Mouse (Mus musculus): ENCODE measurements at regions not wholly inside any gene's neighbourhood (a gene's known extent, or its start where the extent isn't known, plus 50 kb on each side); places are given as distances from the start of the nearest gene placed in this dataset.
"Not testable (repeated sequence)": the region's sequence is repeated elsewhere in the genome, so short reads cannot be mapped to it uniquely, and the experiment has no call there.

DNA sequence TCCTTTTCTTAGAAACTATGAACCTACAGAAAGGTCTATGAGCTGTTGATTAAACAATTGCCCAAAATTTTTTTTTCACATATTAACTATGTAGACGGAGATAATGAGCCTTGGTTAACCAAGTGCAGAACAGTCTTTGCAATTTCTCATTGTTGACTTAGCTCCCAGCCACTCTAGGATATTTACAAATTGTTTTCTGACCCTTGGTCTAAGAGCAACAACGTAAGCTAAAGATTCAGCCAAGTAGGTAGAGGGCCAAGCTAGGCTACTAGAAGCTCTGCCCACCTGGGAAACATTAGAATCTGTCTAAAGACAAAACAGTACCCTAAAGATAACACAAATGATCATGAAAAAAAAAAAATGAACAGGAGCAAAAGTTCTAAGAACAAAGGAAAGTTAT, 67.5 kb upstream of the Map9 start:
- DNase-seq (ENCODE audit: low read depth): no peak

DNA sequence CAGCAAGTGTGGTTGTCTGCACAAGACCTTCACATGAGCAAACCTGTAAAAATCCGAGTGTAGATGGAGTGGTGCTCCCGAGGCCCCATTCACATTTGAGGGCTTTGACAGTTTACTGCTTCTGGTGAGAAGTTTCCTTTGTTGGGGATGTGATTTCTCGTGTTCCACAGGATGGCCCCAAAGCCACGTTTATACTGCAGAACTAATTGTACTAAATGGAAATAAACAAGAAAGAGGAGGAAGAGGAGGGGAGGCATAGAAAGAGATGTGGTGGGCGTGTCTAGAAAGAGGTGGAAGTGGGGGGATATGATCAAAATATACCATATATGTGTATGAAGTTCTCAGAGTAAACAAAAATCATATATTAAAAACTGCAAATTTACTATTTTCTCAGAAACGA, 68.8 kb upstream of the Map9 start:
- DNase-seq (ENCODE audit: low read depth): no peak

DNA sequence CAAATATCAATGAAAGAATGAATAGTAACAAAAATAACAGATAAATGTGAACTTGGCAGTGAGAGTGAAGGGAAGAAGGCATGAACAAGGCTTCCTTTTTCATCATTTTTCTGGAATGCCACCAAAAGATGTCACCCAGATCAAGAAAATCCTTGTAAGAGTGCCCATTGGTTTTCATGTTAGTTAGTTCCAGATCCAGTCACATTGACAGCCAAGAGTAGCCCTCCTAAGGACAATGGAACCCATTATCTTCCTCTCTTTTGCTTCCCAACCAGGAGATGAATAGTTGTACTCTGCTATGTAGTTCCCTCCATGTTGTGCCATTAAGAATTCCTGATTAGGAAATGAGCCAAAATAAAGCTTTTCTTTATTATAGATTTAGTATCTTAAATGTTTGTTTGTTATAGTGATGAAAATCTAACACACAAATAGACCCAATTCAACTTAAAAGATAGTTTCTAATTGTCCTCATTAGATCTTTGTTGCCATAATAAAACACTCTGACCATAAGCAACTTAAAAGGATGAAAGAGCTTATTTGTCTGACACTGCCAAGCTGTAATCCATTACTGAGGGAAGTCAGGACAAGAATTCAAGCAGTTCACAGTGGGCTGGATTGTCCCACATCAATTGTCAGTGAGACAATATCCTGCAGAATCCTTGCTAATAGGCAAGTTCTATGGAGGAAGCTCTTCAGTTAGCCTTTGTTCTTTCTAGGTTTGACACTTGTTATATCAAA, 80.7 kb upstream of the Map9 start:
- no peak for DNase-seq (ENCODE audit: low read depth)

DNA sequence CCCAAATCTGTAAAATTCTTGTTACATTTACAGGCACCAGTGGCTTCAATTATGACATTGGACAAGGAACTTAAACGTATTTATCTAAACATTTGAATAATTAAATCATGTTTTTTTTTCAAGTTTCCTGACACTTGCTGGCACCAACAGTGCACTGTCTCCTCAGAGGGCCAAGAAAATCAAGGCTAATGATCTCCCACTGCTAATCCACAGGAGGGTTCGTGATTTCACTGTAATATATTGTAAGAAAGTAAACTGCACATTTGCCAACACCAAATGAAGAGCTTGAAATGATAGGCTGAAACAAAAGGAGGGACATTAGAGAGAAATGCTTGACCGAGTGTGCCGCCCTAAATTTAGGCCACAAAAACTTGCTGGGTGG, 82.0 kb upstream of the Map9 start:
- no peak for DNase-seq (ENCODE audit: low read depth)

DNA sequence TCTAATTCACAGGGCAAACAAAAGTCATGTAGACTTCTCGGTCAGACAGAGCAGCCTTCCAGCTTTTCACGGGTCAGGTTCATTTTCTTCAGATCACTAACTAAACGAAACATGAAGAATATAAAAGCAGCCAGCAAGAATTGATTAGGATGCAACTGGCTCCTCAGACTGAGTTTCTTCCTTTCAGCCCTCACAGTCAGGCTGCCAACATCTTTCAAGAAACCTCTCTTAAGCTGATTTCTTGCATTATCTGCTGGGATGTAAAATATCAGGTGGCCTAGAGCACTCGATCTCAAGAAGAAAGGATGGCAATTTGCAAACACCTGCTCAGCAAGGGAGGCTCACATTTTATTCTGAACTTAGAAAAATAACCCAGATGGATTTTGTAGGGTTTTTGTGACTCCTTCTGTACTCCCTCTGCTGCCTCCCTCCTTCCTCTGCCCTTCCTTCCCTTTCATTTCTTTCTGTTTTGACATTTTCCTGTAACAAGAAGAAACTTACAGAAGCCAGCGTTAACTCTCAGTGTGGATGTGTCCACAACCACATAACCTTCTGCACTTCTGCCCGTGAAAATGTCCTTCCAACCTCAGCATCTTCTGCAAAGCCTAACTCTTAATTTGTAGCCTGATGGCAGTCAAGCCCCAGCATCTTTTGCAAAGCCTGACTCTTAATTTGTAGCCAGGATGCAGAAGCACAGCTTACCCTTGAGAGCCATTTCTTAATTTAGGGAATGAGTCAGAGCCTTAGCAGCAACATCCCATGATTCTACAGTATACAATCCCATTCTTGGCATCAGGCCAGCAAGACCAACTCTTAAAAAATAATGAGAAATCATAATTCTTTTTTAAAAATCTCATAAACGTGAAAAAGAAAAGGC, 82.7 kb upstream of the Map9 start:
- no peak for DNase-seq (ENCODE audit: low read depth)

DNA sequence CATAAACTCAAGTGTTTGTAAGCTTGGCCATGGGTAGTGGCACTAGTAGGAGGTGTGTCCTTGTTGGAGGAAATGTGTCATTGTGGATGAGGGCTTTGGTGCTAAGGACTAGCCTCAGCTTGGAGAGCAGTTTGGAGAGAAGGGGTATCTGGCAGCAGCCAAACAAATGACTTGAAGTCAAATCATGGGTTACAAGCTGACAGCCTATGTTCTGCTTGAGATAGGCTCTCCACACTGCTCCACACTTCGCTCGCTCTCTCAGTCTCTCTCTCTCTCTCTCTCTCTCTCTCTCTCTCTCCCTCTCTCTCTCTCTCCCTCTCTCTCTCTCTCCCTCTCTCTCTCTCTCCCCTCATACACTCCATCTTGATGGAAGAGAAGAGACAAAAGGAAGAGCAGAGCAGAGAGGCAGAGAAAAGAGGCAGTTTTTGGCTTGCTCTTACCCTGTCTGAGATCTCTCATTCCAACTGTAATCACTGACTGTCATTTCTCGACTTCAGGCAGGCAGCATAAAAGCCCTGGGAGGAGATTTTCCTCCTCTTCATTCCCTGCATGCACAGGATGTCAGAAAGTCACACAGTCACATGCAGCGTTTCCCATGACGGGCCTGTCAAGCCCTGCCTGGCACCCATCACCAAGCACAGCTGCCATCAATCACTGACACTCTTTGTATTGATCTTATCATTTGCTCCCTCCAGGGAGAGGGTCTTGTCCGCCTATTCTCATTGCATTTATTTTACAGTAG, 83.5 kb upstream of the Map9 start:
- DNase-seq (ENCODE audit: low read depth): no peak

DNA sequence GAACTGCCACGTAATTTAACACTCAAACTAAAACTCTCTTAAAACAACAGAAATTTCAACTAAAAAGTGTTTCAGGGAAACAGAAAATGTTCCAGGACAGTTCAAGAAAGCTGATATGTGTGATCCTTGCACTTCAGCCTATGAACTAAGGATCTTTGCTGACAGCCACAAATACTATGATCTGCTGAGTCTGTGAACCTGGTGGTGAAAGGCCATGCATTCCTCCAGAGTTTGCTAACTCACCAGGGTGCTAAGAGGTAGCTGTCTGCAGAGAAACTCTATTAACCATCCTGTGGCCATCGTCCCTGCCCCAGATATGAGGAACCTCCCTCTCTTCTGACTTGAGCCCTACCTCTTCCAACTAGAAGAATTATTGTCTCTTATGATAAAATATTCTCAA, 84.3 kb upstream of the Map9 start:
- DNase-seq (ENCODE audit: low read depth): not testable (repeated sequence)

DNA sequence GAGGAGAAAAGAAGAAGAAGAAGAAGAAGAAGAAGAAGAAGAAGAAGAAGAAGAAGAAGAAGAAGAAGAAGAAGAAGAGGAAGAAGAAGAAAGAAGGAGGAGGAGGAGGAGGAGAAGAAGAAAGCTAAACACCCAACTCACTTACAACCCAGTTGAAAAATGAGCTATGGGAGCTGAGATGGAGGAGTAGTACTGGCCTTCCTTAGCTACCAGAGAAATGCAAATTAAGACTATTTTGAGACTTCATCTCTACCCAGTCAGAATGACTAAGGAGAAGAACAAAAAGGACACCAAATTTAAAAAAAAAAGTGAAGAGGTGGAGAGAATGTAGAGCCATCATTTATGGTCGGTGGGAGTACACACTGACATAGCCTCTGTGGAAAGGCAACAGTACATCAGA, 85.9 kb upstream of the Map9 start:
- DNase-seq (ENCODE audit: low read depth): no peak

DNA sequence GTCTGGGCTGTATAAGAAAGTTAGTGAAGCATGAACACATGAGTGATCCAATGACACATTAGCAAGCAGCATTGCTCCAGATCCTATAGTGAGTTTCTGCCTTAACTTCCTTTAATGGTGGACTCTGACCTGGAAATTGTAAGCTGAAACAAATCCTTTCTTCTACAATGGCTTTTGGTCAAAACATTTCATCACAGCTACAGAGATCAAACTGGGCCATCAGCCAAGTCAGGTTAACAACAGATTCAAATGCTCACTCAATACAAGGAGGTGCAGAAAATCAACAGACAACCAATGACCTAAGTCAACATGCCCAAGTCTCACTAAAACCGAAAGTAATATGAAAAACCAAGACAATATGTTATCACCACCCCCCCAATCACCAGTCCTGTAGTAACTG, 91.9 kb upstream of the Map9 start:
- no peak for DNase-seq (ENCODE audit: low read depth)

DNA sequence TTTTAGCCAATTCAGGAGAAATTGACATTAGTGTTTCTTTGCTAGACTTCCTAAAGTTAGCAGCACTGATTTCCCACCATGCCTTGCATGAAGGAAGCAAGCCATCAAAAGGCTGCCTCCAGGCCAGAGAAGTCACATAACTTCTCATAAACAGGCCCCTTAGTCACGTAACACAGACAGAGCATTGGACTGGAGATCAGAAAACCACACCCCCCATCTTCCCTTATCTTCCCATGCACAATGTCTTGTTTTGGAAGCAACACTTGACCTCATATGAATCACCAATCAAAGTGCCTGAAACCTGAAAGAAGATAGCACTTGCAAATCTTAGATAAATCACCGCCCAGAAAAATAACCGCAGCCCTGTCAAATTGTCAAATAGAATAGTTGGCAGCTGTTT, 95.9 kb upstream of the Map9 start:
- DNase-seq (ENCODE audit: low read depth): no peak

DNA sequence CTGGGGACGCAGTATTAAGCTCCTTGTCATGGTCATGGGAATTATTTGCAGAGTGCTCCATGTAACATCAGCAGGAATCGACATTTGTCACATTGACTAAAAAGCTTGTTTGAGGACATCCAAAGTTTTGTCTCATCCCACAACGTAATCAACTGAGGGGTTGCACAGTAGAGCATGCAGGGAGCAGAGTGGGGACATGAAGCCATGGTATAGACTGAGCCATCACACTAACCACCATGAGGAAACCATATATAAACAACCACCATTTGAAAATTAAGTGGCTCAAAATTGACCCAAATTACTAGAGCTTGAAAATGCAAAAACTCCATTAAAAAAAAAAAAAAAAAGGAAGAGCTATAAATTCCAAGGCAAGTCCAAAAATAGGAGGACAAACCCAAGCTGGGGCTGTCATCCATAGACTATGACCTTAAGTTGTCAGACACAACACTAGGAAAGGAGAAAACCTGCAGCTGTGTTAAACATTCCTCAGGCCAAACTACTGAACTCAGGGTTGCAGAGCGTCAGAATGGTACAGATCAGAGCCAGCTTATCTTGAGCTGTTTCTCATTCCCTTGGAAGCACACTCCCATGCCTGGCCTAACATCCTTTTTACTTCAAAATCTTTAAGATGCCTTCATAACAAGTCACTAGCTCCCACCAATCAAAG, 97.7 kb upstream of the Map9 start:
- DNase-seq (ENCODE audit: low read depth): no peak

DNA sequence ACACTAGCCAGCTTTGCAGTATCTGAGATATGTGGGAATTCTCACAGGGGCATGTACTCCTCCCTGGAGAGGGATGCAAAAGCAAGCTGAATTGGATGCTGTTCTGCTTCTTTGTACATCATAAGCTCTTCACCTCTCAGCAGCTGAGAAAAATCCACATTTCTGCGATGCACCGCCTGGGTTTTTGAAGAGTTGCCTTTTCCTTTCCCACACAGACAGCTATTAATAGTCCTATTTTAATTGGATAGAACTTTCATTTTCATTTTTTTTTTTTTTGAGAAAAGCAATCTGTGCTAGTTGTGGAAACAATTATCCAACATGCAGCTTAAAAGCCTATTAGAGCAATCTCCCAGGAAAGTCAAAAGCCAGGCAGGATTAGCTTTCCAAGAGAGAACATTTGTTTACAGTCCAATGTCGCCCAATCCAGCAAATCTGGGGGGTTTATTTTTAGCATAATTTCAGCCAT, 105.2 kb upstream of the Gucy1a1 start:
- no peak for DNase-seq (ENCODE audit: low read depth)

DNA sequence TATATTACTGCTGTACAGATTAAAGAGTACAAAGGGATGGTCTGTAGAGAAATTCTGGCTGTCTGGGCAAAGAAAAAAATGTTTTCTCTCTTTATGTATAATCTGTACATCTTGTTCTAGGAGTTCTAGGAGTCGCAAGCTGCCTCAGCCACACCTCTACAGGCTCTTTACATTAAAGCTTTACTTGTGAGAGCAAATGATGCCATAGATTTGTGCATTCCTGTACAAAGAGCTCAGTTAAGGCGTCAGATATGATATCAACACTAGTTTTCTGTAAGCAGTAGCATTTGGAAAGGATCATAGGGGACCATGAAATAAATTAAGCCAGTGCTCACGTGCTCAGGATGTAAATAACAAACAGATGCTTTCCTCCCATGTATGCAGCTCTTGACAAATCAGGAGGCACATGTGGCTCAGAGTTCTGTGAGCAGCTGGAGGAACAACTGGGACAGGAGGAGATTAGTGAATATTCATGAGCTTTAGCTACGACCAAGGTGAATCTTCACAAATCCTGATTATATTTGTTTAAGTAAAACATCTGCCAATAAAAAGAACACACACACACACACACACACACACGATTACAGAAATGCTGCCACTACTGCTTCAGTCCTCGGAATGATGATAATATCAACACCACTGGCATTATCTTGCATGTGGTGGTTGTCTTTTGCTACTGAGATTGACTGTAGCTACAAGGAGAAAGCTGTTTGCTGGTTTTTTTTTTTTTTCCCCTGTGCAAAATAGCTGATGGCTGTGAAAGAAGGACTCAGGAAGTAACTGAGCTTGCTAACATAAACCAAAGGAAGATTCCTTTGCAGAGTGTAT, 104.6 kb upstream of the Gucy1a1 start:
- no peak for DNase-seq (ENCODE audit: low read depth)

DNA sequence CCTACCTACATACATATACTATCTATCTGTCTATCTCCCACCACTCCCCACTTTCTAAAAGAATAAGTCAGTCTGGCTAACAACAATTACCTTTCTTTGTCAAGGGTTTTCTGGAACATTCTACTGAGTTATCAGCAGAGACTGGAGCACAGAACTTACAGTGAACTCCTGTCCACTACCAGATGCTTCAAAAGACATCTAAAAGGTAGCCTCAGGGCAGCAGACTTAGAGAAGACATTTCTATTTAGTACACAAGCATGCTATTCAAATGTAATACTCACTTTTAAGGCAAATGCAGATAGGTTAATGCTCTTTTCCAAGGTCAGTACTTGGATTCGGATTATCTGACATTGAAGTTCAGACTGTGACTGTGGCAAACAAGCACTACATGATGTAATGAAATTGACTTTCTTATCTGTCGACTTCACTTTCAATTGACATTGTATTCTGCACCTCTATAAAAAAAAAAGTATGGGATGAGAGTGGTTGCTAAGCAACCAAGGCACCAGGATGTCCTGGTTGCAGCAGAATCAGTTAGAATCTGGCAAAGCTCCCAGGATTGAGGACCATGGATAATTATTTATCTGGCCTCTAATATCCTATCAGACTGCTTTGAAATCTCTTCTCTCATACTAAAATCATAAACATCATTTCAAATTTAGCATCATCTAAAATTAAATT, 90.9 kb upstream of the Gucy1a1 start:
- DNase-seq (ENCODE audit: low read depth): no peak

DNA sequence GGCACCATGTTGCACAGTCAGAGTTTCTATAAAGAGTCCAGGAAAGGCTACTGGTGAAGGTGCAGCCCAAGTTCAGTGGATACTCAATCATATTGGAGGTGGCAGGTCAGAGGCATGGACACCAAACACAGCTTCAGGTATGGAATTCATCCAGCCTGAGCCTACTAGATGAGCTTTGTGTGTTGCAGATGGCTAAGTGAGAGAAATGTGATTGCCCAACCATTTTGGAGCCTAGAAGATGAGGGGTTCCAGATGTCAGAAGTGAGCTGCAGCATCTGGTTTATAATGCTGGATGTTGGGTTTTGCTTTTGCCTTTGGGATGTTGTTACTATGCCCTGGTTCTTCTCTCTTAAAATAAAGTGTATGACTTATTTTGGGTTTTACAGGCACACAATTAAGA, 88.7 kb upstream of the Gucy1a1 start:
- no peak for DNase-seq (ENCODE audit: low read depth)

DNA sequence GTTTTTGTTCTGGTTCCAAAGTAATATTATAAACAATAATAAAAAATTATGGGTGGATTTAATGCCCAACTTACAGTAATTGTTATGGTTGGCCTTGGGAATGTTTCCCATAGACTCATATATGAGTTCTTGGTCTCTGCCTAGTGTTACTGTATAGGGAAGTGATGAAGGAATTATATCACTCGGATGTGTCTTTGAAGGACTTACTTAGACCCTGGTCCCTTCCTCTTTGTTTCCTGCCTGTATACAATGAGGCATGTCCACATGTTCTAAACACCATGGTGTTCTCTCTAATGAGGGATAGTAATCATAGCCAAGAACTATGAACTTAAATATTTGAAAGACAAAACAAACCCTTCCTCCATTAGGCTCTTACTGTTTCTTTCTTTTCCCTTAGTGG, 77.8 kb upstream of the Gucy1a1 start:
- no peak for DNase-seq (ENCODE audit: low read depth)

DNA sequence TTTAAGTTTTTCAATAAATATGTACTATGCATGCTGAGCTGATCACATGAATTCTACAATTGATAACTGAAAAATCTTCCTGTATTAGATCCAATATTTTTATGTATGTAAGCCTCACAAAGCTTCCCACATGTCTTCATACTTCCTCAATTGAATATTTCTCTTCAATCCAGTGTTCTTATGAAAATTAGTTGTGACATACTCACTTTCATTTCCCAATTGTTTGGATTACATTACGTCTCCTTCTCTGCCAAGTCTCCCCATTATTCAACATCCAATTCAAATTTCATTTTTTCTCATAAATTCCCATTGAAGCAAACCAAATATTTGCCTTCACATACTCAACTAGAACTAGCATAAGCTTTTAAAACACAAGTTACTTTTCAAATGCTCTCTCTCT, 76.3 kb upstream of the Gucy1a1 start:
- DNase-seq (ENCODE audit: low read depth): no peak

DNA sequence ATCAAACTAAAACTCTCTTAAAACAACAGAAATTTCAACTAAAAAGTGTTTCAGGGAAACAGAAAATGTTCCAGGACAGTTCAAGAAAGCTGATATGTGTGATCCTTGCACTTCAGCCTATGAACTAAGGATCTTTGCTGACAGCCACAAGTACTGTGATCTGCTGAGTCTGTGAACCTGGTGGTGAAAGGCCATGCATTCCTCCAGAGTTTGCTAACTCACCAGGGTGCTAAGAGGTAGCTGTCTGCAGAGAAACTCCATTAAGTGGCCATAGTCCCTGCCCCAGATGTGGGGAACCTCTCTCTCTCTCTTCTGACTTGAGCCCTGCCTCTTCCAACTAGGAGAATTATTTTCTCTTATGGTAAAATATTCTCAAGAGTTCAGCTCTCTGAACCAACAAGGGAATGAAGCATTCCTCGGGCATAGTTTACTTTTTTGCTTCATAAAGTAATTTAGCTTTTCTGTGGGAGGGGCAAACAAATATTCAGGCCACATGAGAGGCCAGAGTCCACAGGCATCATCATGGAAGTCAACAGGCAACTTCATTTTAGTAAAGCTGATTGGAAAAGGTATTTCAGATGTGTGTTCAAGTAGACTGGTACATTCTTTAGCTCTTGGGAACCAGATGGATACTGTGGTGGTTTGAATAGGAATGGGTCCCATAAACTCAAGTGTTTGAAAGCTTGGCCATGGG, 73.8 kb upstream of the Gucy1a1 start:
- DNase-seq (ENCODE audit: low read depth): not testable (repeated sequence)

DNA sequence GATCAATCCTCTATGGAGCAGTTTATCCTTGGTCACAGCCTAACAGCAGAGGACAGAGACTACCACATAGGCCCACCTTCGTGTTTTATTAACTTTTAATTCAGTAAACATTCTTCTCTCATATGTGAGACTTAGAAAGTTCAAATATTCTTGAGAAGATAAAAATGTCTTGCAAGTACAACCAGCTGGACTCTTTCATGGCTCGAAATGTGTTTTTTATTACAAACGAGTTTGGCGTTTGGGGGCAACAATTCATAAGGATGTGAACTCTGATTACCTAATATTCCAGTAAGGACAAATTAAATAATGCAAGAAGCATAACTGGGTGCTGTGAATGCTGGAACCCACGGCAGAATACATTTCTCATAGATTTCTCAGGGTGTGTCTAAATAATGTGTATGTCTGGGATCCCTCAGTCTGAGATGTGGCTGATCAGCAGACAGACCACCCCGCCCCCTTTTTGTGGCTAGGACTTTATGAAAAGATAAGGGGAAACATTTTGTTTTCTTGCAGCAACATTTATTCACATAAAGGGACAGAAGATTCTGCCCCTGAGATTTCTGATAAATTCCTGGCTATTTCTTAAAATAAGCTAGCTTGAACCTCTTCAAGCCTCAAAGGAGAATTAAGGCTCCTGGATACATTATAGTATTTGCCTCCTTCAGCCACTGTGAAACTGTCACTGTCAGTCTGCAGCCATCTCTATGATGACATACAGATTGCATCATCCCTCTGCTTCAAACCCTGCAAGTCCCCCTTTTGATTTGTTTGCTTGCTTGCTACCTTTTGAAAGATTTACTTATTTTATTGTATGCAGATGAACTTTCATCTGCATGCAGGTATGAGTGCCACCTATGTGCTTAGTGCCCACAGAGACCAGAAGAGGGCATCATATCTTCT, 69.2 kb upstream of the Gucy1a1 start:
- no peak for DNase-seq (ENCODE audit: low read depth)

All from induced T-regulatory cell, adult 2 months (primary cell).